Mouse (Mus musculus): ENCODE results near the gene Anxa7. TPM values are rescaled to one million over a fixed set of nuclear protein-coding genes. Genes with fewer than 3 reads are reported as not detected.

Anxa7 gene
- polyA plus RNA-seq (2015; fragmentation: Nextera tagmentation; extraction: Ambion mirVana) = 59.7 and 62.9 TPM in 2 replicates

GRCm38 (mm10) chr14:20479291-20480194 is at the start of gene Anxa7:
Gene Anxa7 (minus strand): TSS chr14:20480133.
- Histone ChIP-seq H3K27me3 (no peaks in the 10 kb centered on the region), H3K36me3 (peaks cover 8% of the 10 kb centered on the region), H3K9ac (peak within 1 kb of the TSS; percentile 66), H3K4me2 (peak within 1 kb of the TSS; percentile 60), H3K4me1 (peaks cover 9% of the 10 kb centered on the region), H3K9me3 (no peaks in the 10 kb centered on the region), H3K27ac (peak within 1 kb of the TSS; percentile 77), H3K4me3 (peak within 1 kb of the TSS; percentile 77)
- ATAC-seq (ENCODE audit: insufficient number of reproducible peaks, low FRiP score, low TSS enrichment, low read depth) = peak; percentile 85
- under 1% methylated on average over 48 of the region's 48 CpGs for WGBS

GRCm38 (mm10) chr14:20529643-20530042 is 49.7 kb upstream of the Anxa7 start:
- Histone ChIP-seq H3K36me3 (no peaks in the 10 kb centered on the region), H3K9ac (no peak overlapping the region), H3K4me2 (no peak overlapping the region), H3K4me3 (no peak overlapping the region), H3K4me1 (no peaks in the 10 kb centered on the region), H3K27me3 (no peaks in the 10 kb centered on the region), H3K27ac (no peak overlapping the region), H3K9me3 (no peaks in the 10 kb centered on the region)
- 84% methylated on average over 4 of the region's 4 CpGs for WGBS
- ATAC-seq (ENCODE audit: insufficient number of reproducible peaks, low FRiP score, low TSS enrichment, low read depth) = no peak

- Histone ChIP-seq H3K36me3 (peaks cover 32% of the 10 kb centered on the region), H3K9me3 (no peaks in the 10 kb centered on the region), H3K27me3 (no peaks in the 10 kb centered on the region), H3K4me1 (no peaks in the 10 kb centered on the region), H3K4me2 (no peak overlapping the region), H3K27ac (no peak overlapping the region), H3K9ac (no peak overlapping the region), H3K4me3 (no peak overlapping the region)
- WGBS = 95% methylated on average over 2 of the region's 2 CpGs
- no peak for ATAC-seq (ENCODE audit: insufficient number of reproducible peaks, low FRiP score, low TSS enrichment, low read depth)
These were observed 40.2 kb upstream of the Anxa7 start for GRCm38 (mm10) chr14:20520179-20520578.

GRCm38 (mm10) chr14:20508424-20508823 is 28.5 kb upstream of the Anxa7 start:
- no peak for ATAC-seq (ENCODE audit: insufficient number of reproducible peaks, low FRiP score, low TSS enrichment, low read depth)
- 73% methylated on average over 2 of the region's 2 CpGs for WGBS

GRCm38 (mm10) chr14:20502966-20503365 is 23.0 kb upstream of the Anxa7 start:
- no peaks in the 10 kb centered on the region for H3K9me3 ChIP-seq
- peaks cover 25% of the 10 kb centered on the region for H3K36me3 ChIP-seq
- no peak for ATAC-seq (ENCODE audit: insufficient number of reproducible peaks, low FRiP score, low TSS enrichment, low read depth)
- no peaks in the 10 kb centered on the region for H3K4me1 ChIP-seq
- WGBS = 96% methylated on average over 10 of the region's 10 CpGs
- no peak overlapping the region for H3K4me3 ChIP-seq
- H3K27me3 ChIP-seq = no peaks in the 10 kb centered on the region
- no peak overlapping the region for H3K27ac ChIP-seq
- H3K9ac ChIP-seq = no peak overlapping the region
- no peak overlapping the region for H3K4me2 ChIP-seq

More at GRCm38 (mm10) chr14:20508424-20508823, 28.5 kb upstream of the Anxa7 start:
- Histone ChIP-seq H3K9me3 (no peaks in the 10 kb centered on the region), H3K27ac (no peak overlapping the region), H3K4me1 (no peaks in the 10 kb centered on the region), H3K9ac (no peak overlapping the region), H3K4me3 (no peak overlapping the region), H3K36me3 (peaks cover 17% of the 10 kb centered on the region), H3K27me3 (no peaks in the 10 kb centered on the region), H3K4me2 (no peak overlapping the region)

- H3K9me3 ChIP-seq = no peaks in the 10 kb centered on the region
- H3K9ac ChIP-seq = no peak overlapping the region
- H3K4me2 ChIP-seq = no peak overlapping the region
- no peaks in the 10 kb centered on the region for H3K4me1 ChIP-seq
- H3K27me3 ChIP-seq = no peaks in the 10 kb centered on the region
- no peak for ATAC-seq (ENCODE audit: insufficient number of reproducible peaks, low FRiP score, low TSS enrichment, low read depth)
- no peak overlapping the region for H3K4me3 ChIP-seq
- H3K36me3 ChIP-seq = peaks cover 39% of the 10 kb centered on the region
- H3K27ac ChIP-seq = no peak overlapping the region
- WGBS = 68% methylated on average over 3 of the region's 3 CpGs
These were observed 20.0 kb upstream of the Anxa7 start for GRCm38 (mm10) chr14:20499982-20500381.

GRCm38 (mm10) chr14:20496603-20497002 is 16.7 kb upstream of the Anxa7 start, which contains the start of gene Mss51:
Gene Mss51 (minus strand): TSS chr14:20496901.
- Histone ChIP-seq H3K27me3 (no peaks in the 10 kb centered on the region), H3K36me3 (peaks cover 41% of the 10 kb centered on the region), H3K27ac (no peak within 1 kb of the TSS), H3K9me3 (no peaks in the 10 kb centered on the region), H3K4me3 (no peak within 1 kb of the TSS), H3K4me1 (no peaks in the 10 kb centered on the region), H3K9ac (no peak within 1 kb of the TSS), H3K4me2 (no peak within 1 kb of the TSS)
- 67% methylated on average over 2 of the region's 2 CpGs for WGBS
- no peak for ATAC-seq (ENCODE audit: insufficient number of reproducible peaks, low FRiP score, low TSS enrichment, low read depth)

- no peak for ATAC-seq (ENCODE audit: insufficient number of reproducible peaks, low FRiP score, low TSS enrichment, low read depth)
- no peak overlapping the region for H3K4me2 ChIP-seq
- H3K27ac ChIP-seq = no peak overlapping the region
- H3K9ac ChIP-seq = no peak overlapping the region
- no peaks in the 10 kb centered on the region for H3K4me1 ChIP-seq
- no peak overlapping the region for H3K4me3 ChIP-seq
- no peaks in the 10 kb centered on the region for H3K27me3 ChIP-seq
- H3K36me3 ChIP-seq = peaks cover 25% of the 10 kb centered on the region
- H3K9me3 ChIP-seq = no peaks in the 10 kb centered on the region
- WGBS = 96% methylated on average over 5 of the region's 5 CpGs
These were observed 6.1 kb upstream of the Anxa7 start for GRCm38 (mm10) chr14:20486031-20486430.

GRCm38 (mm10) chr14:20482051-20482751 is 2.3 kb upstream of the Anxa7 start:
- Histone ChIP-seq H3K27ac (no peak overlapping the region), H3K4me2 (no peak overlapping the region), H3K27me3 (no peaks in the 10 kb centered on the region), H3K9me3 (no peaks in the 10 kb centered on the region), H3K4me3 (no peak overlapping the region), H3K9ac (no peak overlapping the region), H3K4me1 (peaks cover 9% of the 10 kb centered on the region), H3K36me3 (peaks cover 20% of the 10 kb centered on the region)
- no peak for ATAC-seq (ENCODE audit: insufficient number of reproducible peaks, low FRiP score, low TSS enrichment, low read depth)
- 84% methylated on average over 7 of the region's 7 CpGs for WGBS

- no peak for ATAC-seq (ENCODE audit: insufficient number of reproducible peaks, low FRiP score, low TSS enrichment, low read depth)
- WGBS = 27% methylated on average over 5 of the region's 5 CpGs
- peaks cover 9% of the 10 kb centered on the region for H3K4me1 ChIP-seq
- H3K36me3 ChIP-seq = peaks cover 16% of the 10 kb centered on the region
- H3K27ac ChIP-seq = no peak overlapping the region
- H3K4me3 ChIP-seq = no peak overlapping the region
- no peaks in the 10 kb centered on the region for H3K9me3 ChIP-seq
- H3K4me2 ChIP-seq = no peak overlapping the region
- H3K27me3 ChIP-seq = no peaks in the 10 kb centered on the region
- H3K9ac ChIP-seq = no peak overlapping the region
These were observed 1.3 kb upstream of the Anxa7 start for GRCm38 (mm10) chr14:20481211-20481610.

GRCm38 (mm10) chr14:20480195-20480579 is 254 bp upstream of the Anxa7 start:
- peak overlapping the region; percentile 77; the same call in 1 of the 2 replicates for H3K27ac ChIP-seq
- 71% methylated on average over 1 of the region's 1 CpGs for WGBS
- no peak for ATAC-seq (ENCODE audit: insufficient number of reproducible peaks, low FRiP score, low TSS enrichment, low read depth)

GRCm38 (mm10) chr14:20478801-20479200 is 1.1 kb downstream of the Anxa7 start:
- peak overlapping the region; percentile 77 for H3K27ac ChIP-seq
- 4% methylated on average over 7 of the region's 7 CpGs for WGBS

More at GRCm38 (mm10) chr14:20480195-20480579, 254 bp upstream of the Anxa7 start:
- H3K9me3 ChIP-seq = no peaks in the 10 kb centered on the region
- H3K9ac ChIP-seq = no peak overlapping the region
- no peaks in the 10 kb centered on the region for H3K27me3 ChIP-seq
- peaks cover 15% of the 10 kb centered on the region for H3K36me3 ChIP-seq
- peaks cover 9% of the 10 kb centered on the region for H3K4me1 ChIP-seq
- H3K4me2 ChIP-seq = peak overlapping the region; percentile 60
- H3K4me3 ChIP-seq = peak overlapping the region; percentile 77

More at GRCm38 (mm10) chr14:20478801-20479200, 1.1 kb downstream of the Anxa7 start:
- Histone ChIP-seq H3K27me3 (no peaks in the 10 kb centered on the region), H3K9me3 (no peaks in the 10 kb centered on the region), H3K36me3 (0 out of 2 replicates have a peak, but pooled peaks cover 4% of the 10 kb centered on the region), H3K4me3 (peak overlapping the region; percentile 77), H3K4me1 (peaks cover 9% of the 10 kb centered on the region), H3K9ac (0 out of 2 replicates have a peak overlapping the region, but pooled peaks have one; percentile 66), H3K4me2 (peak overlapping the region; percentile 60)
- no peak for ATAC-seq (ENCODE audit: insufficient number of reproducible peaks, low FRiP score, low TSS enrichment, low read depth)

Measured in limb, embryonic 15.5 days (tissue).